ENCODE assay signal across 8 mouse cellular contexts in the genomic region with DNA sequence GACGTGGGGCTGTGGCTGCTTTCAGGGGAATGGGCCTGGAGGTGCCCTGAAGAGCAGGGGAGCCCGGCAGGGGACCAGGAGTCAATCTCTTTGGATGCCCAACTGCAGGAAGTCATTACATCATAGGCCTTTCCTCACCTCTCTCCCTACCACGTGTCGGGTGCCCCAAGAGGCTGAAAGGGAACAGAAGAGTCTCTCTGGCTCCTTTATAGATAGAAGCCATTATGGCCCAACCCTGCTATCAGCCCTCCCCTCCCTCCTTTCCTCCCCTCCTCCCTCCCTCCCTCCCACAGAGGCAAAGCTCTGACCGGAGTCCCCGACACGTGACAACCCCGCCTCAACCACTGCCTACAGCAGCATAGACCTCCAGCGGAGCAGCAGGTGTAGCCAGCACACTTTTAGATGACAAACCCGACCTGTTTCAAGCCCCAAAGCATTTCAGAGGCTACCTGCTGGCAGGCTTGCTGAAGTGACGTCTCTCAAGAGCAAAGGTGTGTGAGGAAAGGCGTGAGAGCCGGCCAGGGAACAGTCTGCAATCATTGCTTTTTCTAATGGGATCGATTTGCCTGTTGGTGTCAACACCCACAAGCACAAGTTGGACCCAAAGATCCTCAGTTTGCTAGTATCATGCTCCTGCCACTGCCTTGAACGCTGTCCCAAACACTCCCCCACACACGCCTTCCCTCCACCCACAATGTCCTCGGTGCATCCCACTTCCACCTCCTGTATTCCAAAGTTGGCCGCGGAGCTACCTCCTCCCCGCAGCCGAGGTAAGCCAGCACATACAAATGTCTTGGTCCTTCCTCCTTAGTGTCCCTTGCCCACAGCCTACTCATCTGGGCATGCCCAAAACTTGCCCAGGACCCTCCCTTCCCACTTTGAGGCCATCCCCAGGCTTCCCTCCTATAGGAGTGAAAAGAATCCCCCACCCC. TPM values are rescaled to one million over a fixed set of nuclear protein-coding genes. Genes with fewer than 3 reads are reported as not detected.
A peak's percentile ranks its signal among the peaks of the same experiment; 100 is the strongest.
DNase-seq lines count a peak whose midpoint lies in the region; ATAC-seq and TF ChIP-seq lines count a peak whose summit lies in the region.

No protein-coding gene starts in this region.

- H3K27me3 ChIP-seq in forebrain, embryonic 13.5 days, result peaks cover 19% of the 10 kb centered on the region
- H3K27me3 ChIP-seq in intestine, embryonic 16.5 days (replicated peaks; ENCODE audit: control insufficient read depth, insufficient read depth, low read length), result no peaks in the 10 kb centered on the region
- no peaks in the 10 kb centered on the region for H3K27me3 ChIP-seq in liver, embryonic 16.5 days (ENCODE audit: control insufficient read depth, insufficient read depth, low read depth, low read length)
- H3K27me3 ChIP-seq in neural tube, embryonic 14.5 days (ENCODE audit: control insufficient read depth, insufficient read depth, low read length), result no peaks in the 10 kb centered on the region; the same call in 1 of the 2 replicates

- no peaks in the 10 kb centered on the region for H3K9me3 ChIP-seq in forebrain, embryonic 13.5 days (replicated peaks)
- H3K9me3 ChIP-seq in intestine, embryonic 16.5 days (ENCODE audit: control insufficient read depth, low read length), result no peaks in the 10 kb centered on the region
- no peaks in the 10 kb centered on the region for H3K9me3 ChIP-seq in liver, embryonic 16.5 days (replicated peaks; ENCODE audit: control insufficient read depth, low read length)
- no peaks in the 10 kb centered on the region for H3K9me3 ChIP-seq in neural tube, embryonic 14.5 days (ENCODE audit: control insufficient read depth, low read length)

- H3K27ac ChIP-seq in left cerebral cortex, adult 2 months, result peak overlapping the region; percentile 98
- no peak overlapping the region for H3K27ac ChIP-seq in brown adipose tissue, adult 24 weeks (replicated peaks; ENCODE audit: low read depth, low read length)
- H3K27ac ChIP-seq in forebrain, embryonic 13.5 days, result no peak overlapping the region
- peak overlapping the region; percentile 99 for H3K27ac ChIP-seq in intestine, embryonic 16.5 days (ENCODE audit: low read length)
- peak overlapping the region; percentile 96 for H3K27ac ChIP-seq in liver, embryonic 16.5 days (ENCODE audit: low read length)
- no peak overlapping the region for H3K27ac ChIP-seq in neural tube, embryonic 14.5 days (ENCODE audit: low read depth, low read length)

- no peak for TF ChIP-seq CTCF in left cerebral cortex, adult 2 months (IDR thresholded peaks at IDR 0.05)

- intact Hi-C loops in left cerebral cortex, adult 2 months (cut with DNase I), result loop anchor here (5.0 to 10.0 kb wide), 2 partner anchors 87 to 259 kb away; partner anchors contain the start of gene Armc2
- intact Hi-C loops in left cerebral cortex, postnatal 4 days (cut with DNase I), result loop anchor here (5.0 to 10.0 kb wide), 2 partner anchors 259 to 292 kb away; partner anchors contain the start of gene Armc2

- peak in 1 of 2 experiments; percentile 38 for DNase-seq in left cerebral cortex, adult 2 months (ENCODE audit: extremely low spot score in 1 of 2, low spot score in 2 of 2)
- DNase-seq in left cerebral cortex, postnatal 4 days, result no peak
- DNase-seq in urinary bladder, postnatal 25 days (ENCODE audit: low spot score), result peak; percentile 21

- peak overlapping the region; percentile 77 for H3K9ac ChIP-seq in forebrain, embryonic 13.5 days
- H3K9ac ChIP-seq in intestine, embryonic 16.5 days (ENCODE audit: low read depth, low read length), result peak overlapping the region; percentile 93
- H3K9ac ChIP-seq in liver, embryonic 16.5 days (ENCODE audit: low read depth, low read length), result peak overlapping the region; percentile 93
- peak overlapping the region; percentile 78 for H3K9ac ChIP-seq in neural tube, embryonic 14.5 days (replicated peaks; ENCODE audit: low read depth, low read length)

- ATAC-seq in forebrain, embryonic 13.5 days, result no peak
- ATAC-seq in intestine, embryonic 16.5 days, result peak; percentile 5; the same call in 1 of the 2 replicates
- peak; percentile 47 for ATAC-seq in liver, embryonic 16.5 days (ENCODE audit: low read depth)
- no peak for ATAC-seq in neural tube, embryonic 14.5 days (ENCODE audit: low read depth)

- WGBS in forebrain, embryonic 13.5 days, result 7% methylated on average over 21 of the region's 21 CpGs
- 20% methylated on average over 21 of the region's 21 CpGs for WGBS in intestine, embryonic 16.5 days
- WGBS in liver, embryonic 16.5 days (ENCODE audit: insufficient replicate concordance), result 2% methylated on average over 21 of the region's 21 CpGs
- 7% methylated on average over 21 of the region's 21 CpGs for WGBS in neural tube, embryonic 14.5 days

- peak overlapping the region; percentile 99 for H3K4me2 ChIP-seq in forebrain, embryonic 13.5 days
- peak overlapping the region; percentile 97 for H3K4me2 ChIP-seq in intestine, embryonic 16.5 days (ENCODE audit: low read depth, low read length)
- H3K4me2 ChIP-seq in liver, embryonic 16.5 days (ENCODE audit: low read depth, low read length), result peak overlapping the region; percentile 100
- peak overlapping the region; percentile 97 for H3K4me2 ChIP-seq in neural tube, embryonic 14.5 days (ENCODE audit: low read depth, low read length)

- peak overlapping the region; percentile 78 for H3K4me3 ChIP-seq in left cerebral cortex, adult 2 months
- peak overlapping the region; percentile 88 for H3K4me3 ChIP-seq in brown adipose tissue, adult 24 weeks (ENCODE audit: insufficient read depth, low read depth, low read length)
- peak overlapping the region; percentile 68 for H3K4me3 ChIP-seq in forebrain, embryonic 13.5 days
- peak overlapping the region; percentile 82 for H3K4me3 ChIP-seq in intestine, embryonic 16.5 days (ENCODE audit: low read length)
- peak overlapping the region; percentile 100 for H3K4me3 ChIP-seq in liver, embryonic 16.5 days (ENCODE audit: low read depth, low read length)
- H3K4me3 ChIP-seq in neural tube, embryonic 14.5 days (ENCODE audit: low read depth, low read length), result peak overlapping the region; percentile 87

- H3K4me1 ChIP-seq in brown adipose tissue, adult 24 weeks (ENCODE audit: control insufficient read depth, insufficient read depth, insufficient read length, low read length), result peaks cover 24% of the 10 kb centered on the region
- H3K4me1 ChIP-seq in forebrain, embryonic 13.5 days, result peaks cover 40% of the 10 kb centered on the region
- peaks cover 50% of the 10 kb centered on the region for H3K4me1 ChIP-seq in intestine, embryonic 16.5 days (ENCODE audit: control insufficient read depth, insufficient read depth, low read length)
- peaks cover 51% of the 10 kb centered on the region for H3K4me1 ChIP-seq in liver, embryonic 16.5 days (ENCODE audit: control insufficient read depth, low read depth, low read length)
- H3K4me1 ChIP-seq in neural tube, embryonic 14.5 days (ENCODE audit: control insufficient read depth, insufficient read depth, low read length), result peaks cover 24% of the 10 kb centered on the region

- 0 out of 2 replicates have a peak, but pooled peaks cover 4% of the 10 kb centered on the region for H3K36me3 ChIP-seq in forebrain, embryonic 13.5 days (ENCODE audit: poor library complexity, severe bottlenecking)
- H3K36me3 ChIP-seq in intestine, embryonic 16.5 days (ENCODE audit: control insufficient read depth, insufficient read depth, low read length), result no peaks in the 10 kb centered on the region
- H3K36me3 ChIP-seq in liver, embryonic 16.5 days (ENCODE audit: control insufficient read depth, insufficient read depth), result peaks cover 33% of the 10 kb centered on the region
- H3K36me3 ChIP-seq in neural tube, embryonic 14.5 days (ENCODE audit: control insufficient read depth, insufficient read depth, low read length), result no peaks in the 10 kb centered on the region

RNA-seq across cellular contexts. Expression of gene Foxo3, which starts 2.5 kb away (rescaled TPM):
- 10 to 100 TPM; 74.6 to 77.5 TPM for total RNA-seq in left cerebral cortex, adult 2 months (2021)
- total RNA-seq in left cerebral cortex, postnatal 4 days (2021), result 10 to 100 TPM; 28.8 to 32.6 TPM
- 4.7 and 6.4 TPM in 2 replicates for polyA plus RNA-seq in brown adipose tissue, adult 24 weeks (2012; ENCODE audit: insufficient read depth, insufficient read length, missing spikeins)
- polyA plus RNA-seq in forebrain, embryonic 13.5 days (2015; fragmentation: Nextera tagmentation; extraction: Ambion mirVana), result 3.4 and 3.8 TPM in 2 replicates
- polyA plus RNA-seq in intestine, embryonic 16.5 days (2015; fragmentation: Nextera tagmentation; extraction: Ambion mirVana), result 4.8 and 5.6 TPM in 2 replicates
- 12.7 and 13.7 TPM in 2 replicates for polyA plus RNA-seq in liver, embryonic 16.5 days (2015; fragmentation: Nextera tagmentation; extraction: Ambion mirVana)
- 6.1 and 6.6 TPM in 2 replicates for polyA plus RNA-seq in neural tube, embryonic 14.5 days (2014; fragmentation: Nextera tagmentation; extraction: Ambion mirVana)

Comparison
In these comparisons a context has a peak if more than half of its experiments do, and no peak if none do; other contexts are left out.
1. H3K27ac ChIP-seq: peak in left cerebral cortex, adult 2 months (single experiment), intestine, embryonic 16.5 days (single experiment) and liver, embryonic 16.5 days (single experiment); none in brown adipose tissue, adult 24 weeks (single experiment), forebrain, embryonic 13.5 days (single experiment) and neural tube, embryonic 14.5 days (single experiment).
2. ATAC-seq: peak in intestine, embryonic 16.5 days (single experiment) and liver, embryonic 16.5 days (single experiment); none in forebrain, embryonic 13.5 days (single experiment) and neural tube, embryonic 14.5 days (single experiment).
3. Peak in every context shown above with its lines, with median percentiles within 50 percentile points of each other: H3K4me3 ChIP-seq, H3K4me2 ChIP-seq and H3K9ac ChIP-seq.